Mouse (Mus musculus) lung, postnatal 0 days (tissue): ENCODE measurements around the gene Hgfac. TPM values are rescaled to one million over a fixed set of nuclear protein-coding genes. Genes with fewer than 3 reads are reported as not detected.

Experiments
- ATAC-seq: fragments of 200-750 bp; cut with Nextera tagmentation; 2 replicates; pipeline ENCODE4 v1.8.0; 2017; ENCODE audit warnings: moderate library complexity
- DNase-seq: peaks from one replicate; pipeline ENCODE4 v3.0.0-alpha.2; 2016; ENCODE audit warnings: low spot score
- H3K27ac ChIP-seq: fragments of 300-500 bp; sonication (generic); 2 replicates; pipeline ENCODE4 v1.5.1; 2014; ENCODE audit warnings: antibody characterized with exemption, mild to moderate bottlenecking, low read length, mixed read lengths
- H3K27me3 ChIP-seq: fragments of 300-500 bp; sonication (generic); replicated peaks from 2 replicates; pipeline ENCODE4 v1.6.1; 2014; ENCODE audit warnings: low read length, mixed read lengths; ENCODE audit not compliant: insufficient read depth
- H3K36me3 ChIP-seq: fragments of 300-500 bp; sonication (generic); 2 replicates; pipeline ENCODE4 v1.6.1; 2014; ENCODE audit warnings: low read length, mixed read lengths; ENCODE audit not compliant: insufficient read depth
- H3K4me1 ChIP-seq: fragments of 300-500 bp; sonication (generic); 2 replicates; pipeline ENCODE4 v1.6.1; 2014; ENCODE audit warnings: antibody characterized with exemption, low read depth, low read length, mixed read lengths; ENCODE audit not compliant: insufficient read depth
- H3K4me2 ChIP-seq: fragments of 300-500 bp; sonication (generic); replicated peaks from 2 replicates; pipeline ENCODE4 v1.6.1; 2014; ENCODE audit warnings: low read depth, mild to moderate bottlenecking, low read length, moderate library complexity, mixed read lengths
- H3K4me3 ChIP-seq: fragments of 300-500 bp; sonication (generic); 2 replicates; pipeline ENCODE4 v1.5.1; 2014; ENCODE audit warnings: low read depth, low read length
- H3K9ac ChIP-seq: fragments of 300-500 bp; sonication (generic); replicated peaks from 2 replicates; pipeline ENCODE4 v1.6.1; 2014; ENCODE audit warnings: low read depth, mild to moderate bottlenecking
- H3K9me3 ChIP-seq: fragments of 300-500 bp; sonication (generic); 2 replicates; pipeline ENCODE4 v1.6.1; 2016; ENCODE audit warnings: low read length, mixed read lengths
- CTCF ChIP-seq: IDR thresholded peaks from 2 replicates; pipeline ENCODE4 v1.5.1; 2016; ENCODE audit warnings: antibody characterized with exemption, mild to moderate bottlenecking
- EP300 ChIP-seq: IDR thresholded peaks from 2 replicates; pipeline ENCODE4 v1.6.1; 2016; ENCODE audit warnings: antibody characterized with exemption, mild to moderate bottlenecking, control low read depth
- WGBS: fragments of 180-500 bp; shearing (Covaris S2); extraction: QIAGEN DNeasy Blood & Tissue Kit; methylation state at CpG from one replicate; pipeline ENCODE4 v1.1.7; 2014; 5-methylcytosine and 5-hydroxymethylcytosine counted together
- polyA plus RNA-seq: library from polyadenylated mRNA; unstranded; fragments of >200 nt; fragmentation: Nextera tagmentation; extraction: Ambion mirVana; gene quantifications from 2 replicates; pipeline ENCODE4 v1.2.1, GENCODE M21; 2015

Gene Hgfac
- 0.73 and 0.82 TPM in 2 replicates for polyA plus RNA-seq

DNA sequence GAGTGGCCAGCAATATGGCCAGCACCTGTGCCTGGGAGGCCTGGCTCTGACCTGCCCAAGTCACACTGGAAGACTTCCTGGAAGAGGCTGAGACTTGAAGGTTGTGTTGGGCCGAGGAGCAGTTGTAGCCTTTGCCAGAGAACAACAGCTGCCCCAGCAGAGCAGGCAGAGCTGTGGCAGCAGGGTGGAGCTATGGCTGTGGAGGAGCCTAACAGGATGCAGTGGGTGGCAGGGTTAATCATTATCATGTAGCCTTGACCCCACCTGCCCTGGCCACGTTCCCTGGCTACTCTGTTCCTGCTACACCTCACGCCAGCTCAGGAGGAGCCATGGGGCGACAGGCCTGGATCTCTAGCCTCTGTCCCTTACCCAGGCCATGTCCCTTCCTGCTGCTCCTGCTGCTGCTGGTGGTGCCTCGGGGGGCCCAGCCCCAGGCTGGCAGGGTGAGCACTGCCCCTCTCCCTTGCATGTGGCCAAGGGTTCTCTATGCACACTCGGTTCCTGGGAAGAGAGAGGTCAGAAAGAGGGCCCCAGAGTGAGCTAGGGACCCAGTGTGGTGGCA lies at the start of gene Hgfac:
TSS of gene Hgfac (plus strand) at position 242 of the 562 bp plus-strand sequence.
- 28% methylated on average over 6 of the region's 6 CpGs for WGBS

DNA sequence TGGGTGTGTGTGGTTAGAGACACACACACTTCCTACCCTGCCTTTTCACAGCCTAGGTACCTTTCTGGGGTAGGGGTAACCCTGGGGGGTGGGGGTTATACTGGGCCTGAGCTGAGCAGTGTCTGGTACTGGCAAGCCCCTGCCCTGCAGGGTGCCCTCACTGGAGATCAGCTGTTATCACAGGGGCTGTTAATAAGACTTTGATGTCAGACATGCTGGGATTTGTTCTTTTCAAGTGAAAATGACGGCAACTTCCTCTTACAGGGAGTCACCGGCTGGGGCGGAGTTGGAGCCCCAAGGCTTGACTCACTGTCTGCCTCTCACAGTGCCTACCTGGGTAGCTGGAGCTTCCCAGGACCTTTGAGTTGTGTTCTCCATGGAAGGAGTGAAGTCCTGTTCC lies 42.6 kb upstream of the Hgfac start:
- Histone ChIP-seq H3K4me2 (no peak overlapping the region), H3K27me3 (no peaks in the 10 kb centered on the region), H3K9me3 (no peaks in the 10 kb centered on the region), H3K9ac (no peak overlapping the region), H3K27ac (no peak overlapping the region), H3K4me3 (no peak overlapping the region), H3K36me3 (no peaks in the 10 kb centered on the region), H3K4me1 (no peaks in the 10 kb centered on the region)
- WGBS: 44% methylated on average over 3 of the region's 3 CpGs
- TF ChIP-seq CTCF (no peak), EP300 (no peak)
- no peak for ATAC-seq
- peak; percentile 22 for DNase-seq

More for the DNA sequence above, at the start of gene Hgfac:
- no peaks in the 10 kb centered on the region for H3K4me1 ChIP-seq
- no peak within 1 kb of the TSS for H3K4me2 ChIP-seq
- peak; percentile 20; the same call in 1 of the 2 replicates for ATAC-seq
- DNase-seq: peak; percentile 37
- H3K4me3 ChIP-seq: no peak within 1 kb of the TSS
- no peaks in the 10 kb centered on the region for H3K9me3 ChIP-seq
- no peak within 1 kb of the TSS for H3K9ac ChIP-seq
- H3K27me3 ChIP-seq: no peaks in the 10 kb centered on the region
- TF ChIP-seq EP300 (no peak), CTCF (no peak)
- H3K27ac ChIP-seq: no peak within 1 kb of the TSS
- no peaks in the 10 kb centered on the region for H3K36me3 ChIP-seq

DNA sequence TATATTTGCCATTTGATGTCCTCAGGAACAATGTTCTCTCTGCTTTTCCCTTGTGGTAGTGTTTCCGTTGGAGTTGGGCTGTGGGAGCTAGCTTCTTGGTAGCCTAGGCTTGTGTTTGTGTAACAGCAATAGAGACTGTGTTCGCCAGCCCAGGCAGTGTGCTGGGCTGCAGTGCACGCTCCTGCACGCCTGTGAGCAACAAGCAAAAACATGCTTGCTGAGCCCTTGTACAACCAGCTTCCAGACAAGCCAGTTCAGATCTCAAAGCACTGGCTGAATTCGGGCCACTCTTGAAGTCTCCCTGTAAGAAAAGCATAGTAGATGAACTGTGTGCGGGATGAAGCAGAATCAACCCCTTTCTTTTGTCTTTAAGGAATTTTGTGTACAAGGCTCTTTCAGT lies 42.0 kb upstream of the Hgfac start:
- WGBS: 76% methylated on average over 6 of the region's 6 CpGs
- ATAC-seq (no peak), DNase-seq (no peak)
- Histone ChIP-seq H3K36me3 (no peaks in the 10 kb centered on the region), H3K27me3 (no peaks in the 10 kb centered on the region), H3K9ac (no peak overlapping the region), H3K4me3 (no peak overlapping the region), H3K27ac (no peak overlapping the region), H3K4me1 (no peaks in the 10 kb centered on the region), H3K4me2 (no peak overlapping the region), H3K9me3 (no peaks in the 10 kb centered on the region)
- TF ChIP-seq CTCF (no peak), EP300 (no peak)

DNA sequence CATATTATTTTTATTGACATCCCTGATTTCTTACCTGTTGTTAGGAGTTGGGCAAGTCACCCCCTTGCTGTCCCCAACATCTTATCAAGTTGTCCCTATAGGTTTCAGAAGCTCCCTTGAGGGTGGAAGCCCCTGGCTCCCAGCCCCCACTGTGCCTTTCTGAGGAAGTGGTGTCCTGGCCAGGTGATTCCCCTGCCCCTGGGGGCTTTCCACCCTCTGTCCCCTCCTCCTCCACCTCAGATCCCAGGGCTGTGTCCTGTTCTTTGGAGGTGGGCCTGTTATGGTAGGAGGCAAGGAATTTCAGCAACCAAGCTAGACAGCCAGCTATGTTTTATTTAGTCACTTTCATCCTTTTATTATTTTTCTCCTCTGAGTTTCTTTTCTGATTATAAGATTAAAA lies 41.0 kb upstream of the Hgfac start:
- H3K27ac ChIP-seq: no peak overlapping the region
- DNase-seq (no peak), ATAC-seq (no peak)
- no peak overlapping the region for H3K4me2 ChIP-seq
- no peaks in the 10 kb centered on the region for H3K27me3 ChIP-seq
- H3K36me3 ChIP-seq: no peaks in the 10 kb centered on the region
- H3K9me3 ChIP-seq: no peaks in the 10 kb centered on the region
- no peak overlapping the region for H3K9ac ChIP-seq
- TF ChIP-seq CTCF (no peak), EP300 (no peak)
- no peak overlapping the region for H3K4me3 ChIP-seq
- H3K4me1 ChIP-seq: no peaks in the 10 kb centered on the region

DNA sequence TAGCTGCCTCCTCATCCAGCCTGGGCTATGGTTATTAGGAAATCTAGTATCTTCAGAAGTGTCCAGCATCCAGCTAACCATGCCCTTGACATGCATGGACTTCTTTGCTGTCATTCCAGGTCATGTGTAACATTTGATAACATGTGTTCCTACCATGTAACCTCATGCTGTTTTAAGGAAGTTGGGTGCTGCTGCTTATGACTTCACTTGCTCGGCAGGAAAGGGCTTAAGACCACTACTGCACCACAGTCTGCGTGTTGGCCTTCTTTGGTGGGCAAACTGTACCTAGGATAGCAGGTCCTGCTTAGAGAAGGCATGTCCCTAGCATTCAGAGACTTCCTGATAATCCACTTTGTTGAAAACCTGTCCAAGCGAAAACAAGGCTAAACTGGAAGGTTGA lies 40.2 kb upstream of the Hgfac start:
- TF ChIP-seq EP300 (no peak), CTCF (no peak)
- Histone ChIP-seq H3K36me3 (no peaks in the 10 kb centered on the region), H3K4me1 (no peaks in the 10 kb centered on the region), H3K4me3 (no peak overlapping the region), H3K4me2 (no peak overlapping the region), H3K9me3 (no peaks in the 10 kb centered on the region), H3K9ac (no peak overlapping the region), H3K27me3 (no peaks in the 10 kb centered on the region), H3K27ac (no peak overlapping the region)
- no peak for ATAC-seq
- no peak for DNase-seq
- 79% methylated on average over 3 of the region's 3 CpGs for WGBS

DNA sequence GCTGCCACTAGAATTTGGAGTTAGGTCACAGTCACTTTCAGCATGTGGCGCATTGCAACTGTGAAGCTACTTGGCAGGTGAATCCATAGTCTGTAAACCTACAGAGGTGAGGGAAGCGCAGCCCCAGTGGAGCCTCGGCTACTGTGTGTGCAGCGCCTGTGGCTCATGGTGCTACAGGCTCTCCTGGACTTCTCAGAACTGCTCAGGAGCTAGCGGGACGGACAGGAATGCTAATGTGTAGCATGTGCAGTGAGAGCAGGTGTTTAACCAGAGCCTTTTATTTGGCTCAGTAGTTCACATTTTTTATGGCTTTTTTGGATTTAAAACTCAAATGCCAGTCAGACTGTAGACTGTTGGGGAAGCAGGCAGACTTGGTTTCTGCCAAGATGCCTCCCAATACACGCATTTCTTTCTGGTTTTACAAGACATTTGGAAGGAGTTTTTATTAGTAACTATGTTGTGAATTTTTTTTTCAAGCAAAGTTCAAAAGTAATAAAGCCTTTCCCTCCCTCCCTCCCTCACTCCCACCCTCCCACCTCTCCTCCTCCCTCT lies 37.6 kb upstream of the Hgfac start:
- H3K4me1 ChIP-seq: no peaks in the 10 kb centered on the region
- H3K9me3 ChIP-seq: no peaks in the 10 kb centered on the region
- WGBS: 80% methylated on average over 7 of the region's 7 CpGs
- H3K4me2 ChIP-seq: no peak overlapping the region
- H3K27me3 ChIP-seq: no peaks in the 10 kb centered on the region
- no peak for ATAC-seq
- DNase-seq: no peak
- H3K4me3 ChIP-seq: no peak overlapping the region
- H3K9ac ChIP-seq: no peak overlapping the region
- no peaks in the 10 kb centered on the region; the same call in 1 of the 2 replicates for H3K36me3 ChIP-seq
- H3K27ac ChIP-seq: no peak overlapping the region
- TF ChIP-seq EP300 (no peak), CTCF (no peak)

DNA sequence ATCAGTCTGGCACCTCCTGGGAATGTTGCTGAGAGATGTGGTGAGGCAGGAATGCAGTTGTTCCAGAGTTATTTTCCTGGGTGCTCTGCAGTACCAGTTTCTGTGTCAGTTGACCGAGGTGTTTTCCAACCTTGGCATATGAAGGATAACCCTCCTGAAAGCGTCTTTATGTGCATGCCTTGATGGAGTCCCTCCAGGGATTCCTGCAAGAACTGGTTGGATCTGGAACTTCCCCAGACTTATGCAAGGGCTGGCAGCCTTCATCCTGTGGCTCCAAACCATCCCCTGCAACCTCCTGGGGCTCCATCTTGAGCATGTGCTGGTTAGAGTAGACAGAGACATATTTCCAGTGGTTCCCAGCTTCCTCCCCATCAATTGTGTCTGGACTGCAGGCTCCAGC lies 36.5 kb upstream of the Hgfac start:
- 87% methylated on average over 2 of the region's 2 CpGs for WGBS
- no peaks in the 10 kb centered on the region for H3K9me3 ChIP-seq
- no peaks in the 10 kb centered on the region for H3K4me1 ChIP-seq

More for the DNA sequence above, 36.5 kb upstream of the Hgfac start:
- Histone ChIP-seq H3K4me3 (no peak overlapping the region), H3K36me3 (no peaks in the 10 kb centered on the region; the same call in 1 of the 2 replicates), H3K27me3 (no peaks in the 10 kb centered on the region), H3K4me2 (no peak overlapping the region), H3K27ac (no peak overlapping the region), H3K9ac (no peak overlapping the region)
- TF ChIP-seq CTCF: no peak
- no peak for DNase-seq
- no peak for ATAC-seq
